Mouse (Mus musculus) kidney, postnatal 4 days (tissue): ENCODE data around the gene Mmp8.
A peak's percentile ranks its signal among the peaks of the same experiment; 100 is the strongest.

Experiments used
- DNase-seq, 2 experiments: peaks; one replicate each; pipeline ENCODE4 v3.0.0; 2021; ENCODE audit warnings: mixed read lengths in 2 of 2

Mmp8 gene

GRCm38 (mm10) chr9:7594816-7595540 is 36.7 kb downstream of the Mmp8 start:
- peak; percentile 79 to 89 for DNase-seq

DNA sequence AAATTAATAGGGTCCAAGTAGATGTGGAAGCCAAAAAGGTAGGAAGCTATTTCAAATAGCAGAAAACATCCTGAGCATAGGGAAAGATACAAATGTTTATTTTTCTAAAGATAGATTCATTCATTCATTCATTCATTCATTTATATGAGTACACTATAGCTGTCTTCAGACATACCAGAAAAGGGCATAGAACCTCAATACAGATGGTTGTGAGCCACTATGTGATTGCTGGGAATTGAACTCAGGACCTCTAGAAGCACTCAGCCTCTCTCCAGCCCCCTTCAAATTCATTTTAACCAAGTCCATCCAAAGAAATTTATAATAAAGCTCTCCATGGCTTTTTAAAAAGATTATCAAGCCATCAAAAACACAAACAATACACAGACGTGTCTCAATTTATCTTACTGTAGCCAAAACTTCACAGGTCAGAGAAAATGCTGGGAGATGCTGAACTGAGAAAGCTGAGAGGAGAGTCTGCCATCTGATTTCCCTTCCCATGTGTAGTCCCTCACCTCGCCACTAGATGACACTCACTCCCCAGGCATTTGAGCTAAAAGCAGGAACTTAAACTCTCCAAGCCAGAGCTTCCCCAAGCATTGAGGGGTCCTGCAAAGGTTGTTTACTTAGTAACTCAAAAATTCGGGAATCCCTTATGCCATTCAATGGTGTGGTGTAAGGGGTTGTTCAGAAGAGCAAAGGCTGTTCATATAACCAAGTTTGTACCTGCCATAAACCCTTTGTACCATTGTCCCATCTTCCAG is 44.9 kb downstream of the Mmp8 start:
- DNase-seq = peak; percentile 82 to 83

DNA sequence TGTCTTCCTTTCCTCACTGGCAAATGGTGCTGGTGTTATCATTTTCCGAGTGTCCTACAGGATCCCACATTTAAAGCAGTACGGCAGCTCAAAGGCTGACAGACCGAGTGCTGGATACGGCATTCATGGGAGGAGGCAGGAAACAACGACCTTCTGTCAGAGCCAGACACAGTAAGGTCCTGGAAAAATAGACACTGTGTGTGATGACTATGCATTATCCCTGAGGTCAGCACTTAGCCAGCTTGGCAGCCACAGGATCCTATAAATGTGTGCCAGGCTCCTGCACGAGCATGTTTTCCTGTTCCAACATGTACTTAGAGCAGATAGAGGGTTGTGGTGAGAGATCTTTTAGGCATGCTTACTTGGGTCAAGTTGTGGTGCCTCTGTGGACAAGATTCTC is 45.7 kb downstream of the Mmp8 start:
- no peak for DNase-seq

DNA sequence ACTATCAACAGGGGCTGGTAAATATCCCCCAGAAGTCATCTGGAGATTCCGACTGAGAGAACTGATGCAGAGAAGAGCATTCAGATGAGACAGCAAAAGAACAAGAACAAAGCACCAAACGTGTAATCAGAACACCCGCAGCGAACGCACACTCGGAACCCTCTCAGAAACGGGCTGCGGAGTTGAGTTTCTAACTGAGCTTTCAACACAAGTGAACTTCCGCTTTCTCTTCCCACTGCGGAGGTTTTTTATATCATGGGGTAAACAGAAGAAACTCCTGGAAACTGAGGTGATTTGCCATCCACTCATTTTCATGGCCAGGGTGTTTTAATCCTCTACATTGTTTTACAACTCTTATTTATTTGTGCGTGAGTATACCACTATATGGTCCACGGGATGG is 47.4 kb downstream of the Mmp8 start:
- no peak for DNase-seq
